Mouse (Mus musculus) kidney, embryonic 16.5 days (tissue): ENCODE data around the gene Gm20696. TPM values are rescaled to one million over a fixed set of nuclear protein-coding genes. Genes with fewer than 3 reads are reported as not detected.

Experiments used
- ATAC-seq: fragments of 200-750 bp; cut with Nextera tagmentation; 2 replicates; pipeline ENCODE4 v1.8.0; 2017; ENCODE audit warnings: moderate TSS enrichment; ENCODE audit not compliant: low FRiP score, low TSS enrichment
- H3K27ac ChIP-seq: fragments of 300-500 bp; sonication (generic); 2 replicates; pipeline ENCODE4 v1.5.1; 2014; ENCODE audit warnings: low read length
- H3K27me3 ChIP-seq: fragments of 300-500 bp; sonication (generic); 2 replicates; pipeline ENCODE4 v1.6.1; 2014; ENCODE audit warnings: low read length, control low read depth, mixed read lengths; ENCODE audit not compliant: insufficient read depth
- H3K36me3 ChIP-seq: fragments of 300-500 bp; sonication (generic); 2 replicates; pipeline ENCODE4 v1.6.1; 2014; ENCODE audit warnings: low read length, control low read depth, mixed read lengths; ENCODE audit not compliant: insufficient read depth
- H3K4me1 ChIP-seq: fragments of 300-500 bp; sonication (generic); 2 replicates; pipeline ENCODE4 v1.6.1; 2014; ENCODE audit warnings: low read length, control low read depth, mixed read lengths; ENCODE audit not compliant: insufficient read depth
- H3K4me2 ChIP-seq: fragments of 300-500 bp; sonication (generic); replicated peaks from 2 replicates; pipeline ENCODE4 v1.6.1; 2014; ENCODE audit warnings: low read depth, low read length
- H3K4me3 ChIP-seq: fragments of 300-500 bp; sonication (generic); 2 replicates; pipeline ENCODE4 v1.5.1; 2014; ENCODE audit warnings: mild to moderate bottlenecking, low read length
- H3K9ac ChIP-seq: fragments of 300-500 bp; sonication (generic); replicated peaks from 2 replicates; pipeline ENCODE4 v1.6.1; 2014; ENCODE audit warnings: low read length
- H3K9me3 ChIP-seq: fragments of 300-500 bp; sonication (generic); 2 replicates; pipeline ENCODE4 v1.6.1; 2016; ENCODE audit warnings: low read length, control low read depth
- WGBS: fragments of 180-500 bp; shearing (Covaris S2); extraction: QIAGEN DNeasy Blood & Tissue Kit; methylation state at CpG from one replicate; pipeline ENCODE4 v1.1.7; 2014; 5-methylcytosine and 5-hydroxymethylcytosine counted together
- polyA plus RNA-seq: library from polyadenylated mRNA; unstranded; fragments of >200 nt; fragmentation: Nextera tagmentation; extraction: Ambion mirVana; gene quantifications from 2 replicates; pipeline ENCODE4 v1.2.1, GENCODE M21; 2015

Gene Gm20696
- polyA plus RNA-seq, 1 experiment from 2014 or later = 1.7 TPM

DNA sequence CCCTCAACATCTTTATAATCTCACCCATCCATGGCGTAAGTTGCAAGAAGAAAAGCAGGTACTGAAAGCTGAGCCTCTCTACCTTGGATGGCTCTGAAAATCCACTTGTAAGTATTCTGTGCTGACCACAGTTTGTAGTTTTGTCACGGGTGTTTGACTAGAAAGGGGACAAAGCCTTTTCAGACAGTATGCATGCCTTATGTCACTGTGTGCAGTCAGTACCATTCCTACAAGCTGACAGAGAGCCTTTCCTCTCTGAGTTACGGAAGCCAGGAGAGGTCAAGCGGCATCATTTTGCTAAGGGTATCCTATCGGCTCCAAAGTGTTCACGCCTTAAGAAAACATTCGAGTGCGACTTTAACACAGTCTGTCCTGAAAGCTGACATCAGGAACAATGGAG lies 346.2 kb downstream of the Gm20696 start:
- H3K4me3 ChIP-seq = no peak overlapping the region
- no peaks in the 10 kb centered on the region for H3K27me3 ChIP-seq
- H3K36me3 ChIP-seq = no peaks in the 10 kb centered on the region
- H3K9me3 ChIP-seq = no peaks in the 10 kb centered on the region
- ATAC-seq = no peak
- 37% methylated on average over 8 of the region's 8 CpGs for WGBS
- H3K4me1 ChIP-seq = 0 out of 2 replicates have a peak, but pooled peaks cover 6% of the 10 kb centered on the region
- no peak overlapping the region for H3K27ac ChIP-seq
- H3K4me2 ChIP-seq = no peak overlapping the region
- H3K9ac ChIP-seq = no peak overlapping the region

DNA sequence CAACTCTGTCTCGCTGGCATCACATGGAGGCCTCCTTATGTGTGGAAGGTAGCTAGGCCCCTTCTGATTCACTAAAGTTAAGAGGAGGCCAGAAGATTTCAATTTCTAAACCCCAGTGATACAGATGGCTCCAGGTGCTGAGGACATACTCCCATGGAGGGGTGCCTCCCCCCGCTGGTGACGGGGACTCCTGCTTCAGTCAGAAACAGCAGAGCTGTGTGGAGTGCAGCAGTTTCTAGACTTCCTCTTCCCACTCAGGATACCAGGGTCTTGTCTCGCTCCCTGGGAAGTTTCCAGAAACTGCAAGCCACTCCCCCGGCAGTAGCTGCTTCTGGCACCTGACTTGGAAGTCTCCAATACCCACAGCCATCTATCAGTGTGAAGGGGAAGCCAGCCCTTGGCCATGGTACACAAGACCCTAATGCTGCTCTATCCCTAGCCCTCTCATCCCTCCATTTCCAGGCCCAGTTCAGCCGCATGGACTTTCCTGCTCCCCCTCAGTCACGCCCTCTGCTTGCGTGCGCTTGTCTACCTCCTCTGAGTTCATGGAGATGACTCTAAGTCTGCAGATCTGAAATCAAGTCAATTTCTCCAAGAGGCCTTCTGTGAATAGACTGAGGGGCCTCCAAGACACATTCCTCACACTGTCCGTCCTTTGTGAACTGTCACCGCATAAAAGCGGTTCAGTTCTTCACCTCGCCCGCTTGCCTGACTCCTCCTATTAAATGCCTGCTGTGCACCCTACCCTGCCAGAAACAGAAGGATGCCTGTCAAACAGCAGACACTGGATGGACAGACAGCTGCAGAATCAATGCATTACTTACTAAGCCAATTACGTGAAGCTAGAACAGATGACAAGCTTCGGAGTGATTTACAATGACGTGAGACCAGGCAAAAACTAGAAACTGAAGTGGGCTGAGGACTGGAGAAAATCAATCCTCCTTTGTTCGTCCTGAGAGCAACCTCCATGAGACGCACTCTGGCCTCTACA lies 346.9 kb downstream of the Gm20696 start:
- Histone ChIP-seq H3K27ac (no peak overlapping the region), H3K4me1 (0 out of 2 replicates have a peak, but pooled peaks cover 6% of the 10 kb centered on the region), H3K27me3 (no peaks in the 10 kb centered on the region), H3K9me3 (no peaks in the 10 kb centered on the region), H3K36me3 (no peaks in the 10 kb centered on the region), H3K9ac (no peak overlapping the region), H3K4me3 (no peak overlapping the region), H3K4me2 (no peak overlapping the region)
- 72% methylated on average over 19 of the region's 19 CpGs for WGBS
- ATAC-seq = peak; percentile 57

DNA sequence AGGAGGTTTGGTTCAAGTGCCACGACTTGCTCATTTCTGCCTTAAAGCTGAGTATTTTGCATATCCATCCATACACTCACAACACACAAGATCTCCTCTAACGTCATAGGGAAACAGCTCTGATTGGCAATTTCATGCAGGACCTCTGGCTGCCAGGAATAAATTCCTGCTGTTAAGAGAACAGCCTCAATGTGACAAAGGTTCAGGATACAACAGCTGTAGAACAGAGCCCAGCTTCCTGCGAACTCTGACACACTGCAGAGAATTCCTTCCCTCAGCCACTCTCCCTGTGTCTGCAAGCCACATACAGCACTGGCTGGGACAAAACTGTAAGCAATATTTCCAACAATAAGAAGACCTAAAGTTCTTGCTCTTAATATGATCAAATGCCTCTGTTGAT lies 351.9 kb downstream of the Gm20696 start:
- ATAC-seq = no peak
- no peak overlapping the region for H3K27ac ChIP-seq
- no peaks in the 10 kb centered on the region for H3K36me3 ChIP-seq
- H3K9ac ChIP-seq = no peak overlapping the region
- WGBS = 57% methylated on average over 3 of the region's 3 CpGs
- H3K9me3 ChIP-seq = no peaks in the 10 kb centered on the region
- no peaks in the 10 kb centered on the region for H3K27me3 ChIP-seq
- peaks cover 9% of the 10 kb centered on the region; the same call in 1 of the 2 replicates for H3K4me1 ChIP-seq
- H3K4me2 ChIP-seq = no peak overlapping the region
- H3K4me3 ChIP-seq = no peak overlapping the region

DNA sequence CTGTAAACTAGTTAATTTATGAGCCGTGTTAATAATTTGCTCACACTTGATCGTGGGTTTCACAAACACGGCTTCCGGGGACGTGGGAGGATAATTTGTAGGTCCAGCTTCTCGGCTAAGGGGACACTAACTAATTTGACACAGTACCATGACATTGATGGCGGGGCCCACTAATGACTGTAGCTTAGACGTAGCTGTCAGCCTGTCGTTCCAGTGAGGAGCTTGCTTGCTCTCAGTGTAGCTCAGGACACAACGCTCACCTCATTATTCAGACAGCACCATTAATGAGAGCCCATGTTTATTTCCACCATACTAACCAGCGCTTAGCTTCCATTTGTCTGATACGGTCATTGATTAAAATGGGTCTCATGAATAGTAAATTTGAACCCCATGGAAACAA lies 356.1 kb downstream of the Gm20696 start:
- ATAC-seq = no peak
- Histone ChIP-seq H3K36me3 (no peaks in the 10 kb centered on the region), H3K4me2 (no peak overlapping the region), H3K9ac (no peak overlapping the region), H3K4me1 (peaks cover 9% of the 10 kb centered on the region; the same call in 1 of the 2 replicates), H3K9me3 (no peaks in the 10 kb centered on the region), H3K27ac (no peak overlapping the region), H3K27me3 (no peaks in the 10 kb centered on the region), H3K4me3 (no peak overlapping the region)
- 49% methylated on average over 12 of the region's 12 CpGs for WGBS

DNA sequence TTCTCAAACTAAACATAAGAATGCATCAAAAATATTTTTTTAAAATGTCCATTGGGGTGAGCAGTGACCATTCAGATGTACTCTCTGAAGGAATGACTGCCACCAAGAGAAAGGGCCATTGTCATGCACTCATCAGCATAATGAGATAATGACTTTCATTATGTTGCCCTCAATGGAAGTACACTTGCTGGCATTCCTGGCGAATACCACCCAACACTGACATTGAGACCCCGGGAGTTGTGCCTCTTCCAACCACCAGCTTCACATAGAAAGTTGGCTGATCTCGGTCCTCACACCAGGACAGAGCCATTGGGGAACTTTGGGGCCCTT lies 356.5 kb downstream of the Gm20696 start:
- ATAC-seq = no peak
- H3K4me2 ChIP-seq = no peak overlapping the region
- H3K9ac ChIP-seq = no peak overlapping the region
- no peaks in the 10 kb centered on the region for H3K27me3 ChIP-seq
- H3K9me3 ChIP-seq = no peaks in the 10 kb centered on the region
- WGBS = 59% methylated on average over 3 of the region's 3 CpGs
- no peaks in the 10 kb centered on the region for H3K36me3 ChIP-seq
- no peak overlapping the region for H3K4me3 ChIP-seq
- H3K27ac ChIP-seq = no peak overlapping the region
- peaks cover 9% of the 10 kb centered on the region; the same call in 1 of the 2 replicates for H3K4me1 ChIP-seq

DNA sequence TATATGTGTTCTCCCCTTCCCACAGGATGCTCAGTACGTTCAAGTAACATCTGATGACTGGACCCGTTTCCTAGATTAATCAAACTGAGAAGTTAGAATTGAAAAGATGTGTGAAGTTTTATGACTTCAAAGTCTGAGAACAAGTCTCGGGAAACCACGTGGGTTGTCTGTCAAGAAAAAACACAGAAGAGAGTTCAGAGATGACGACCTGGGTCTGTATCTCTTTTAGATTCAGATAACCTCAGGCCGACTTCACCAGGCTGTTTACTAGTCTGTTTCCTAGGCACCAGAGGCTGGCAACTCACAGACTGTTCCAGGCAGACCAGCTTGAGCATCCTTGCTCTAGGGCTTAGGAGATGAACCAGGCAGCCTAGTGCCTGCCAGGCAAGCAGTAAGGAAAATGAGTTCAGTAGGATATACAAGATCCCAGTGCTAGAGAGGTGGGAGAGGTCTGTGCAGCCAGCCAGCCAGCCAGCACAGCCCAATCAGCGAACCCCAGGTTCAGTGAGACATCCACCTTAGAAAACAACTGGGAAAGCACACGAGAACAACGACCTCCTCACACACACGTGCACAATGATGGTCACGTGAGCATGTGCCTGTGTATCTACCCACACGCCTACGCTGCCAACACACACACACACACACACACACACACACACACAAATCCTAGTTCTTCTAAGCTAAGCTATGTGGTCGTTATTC lies 357.0 kb downstream of the Gm20696 start:
- Histone ChIP-seq H3K9me3 (no peaks in the 10 kb centered on the region), H3K9ac (no peak overlapping the region), H3K4me2 (no peak overlapping the region), H3K4me1 (peaks cover 9% of the 10 kb centered on the region; the same call in 1 of the 2 replicates), H3K36me3 (no peaks in the 10 kb centered on the region), H3K27ac (no peak overlapping the region), H3K27me3 (no peaks in the 10 kb centered on the region), H3K4me3 (no peak overlapping the region)
- ATAC-seq = no peak
- 73% methylated on average over 14 of the region's 14 CpGs for WGBS

DNA sequence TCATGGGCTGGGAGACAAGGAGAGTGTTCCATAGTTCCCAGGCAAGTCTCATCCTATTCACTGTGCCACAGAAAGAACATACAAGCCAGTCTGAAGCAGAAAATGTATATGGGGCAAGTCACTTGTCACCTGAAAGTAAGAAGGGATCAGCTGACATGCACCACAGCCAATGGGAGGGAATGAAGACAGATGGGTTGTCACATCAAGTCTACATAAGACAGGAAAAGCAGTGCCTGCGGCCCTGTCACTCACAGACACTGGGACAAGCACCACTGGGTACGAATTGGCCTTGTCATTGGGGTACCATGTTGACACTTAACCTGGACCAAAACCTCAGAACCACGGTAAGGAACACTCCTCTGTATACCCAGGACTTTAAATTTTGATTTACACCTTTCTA lies 360.8 kb downstream of the Gm20696 start:
- no peaks in the 10 kb centered on the region for H3K9me3 ChIP-seq
- H3K4me1 ChIP-seq = peaks cover 23% of the 10 kb centered on the region
- no peak overlapping the region for H3K9ac ChIP-seq
- H3K27ac ChIP-seq = no peak overlapping the region
- ATAC-seq = no peak
- H3K4me2 ChIP-seq = no peak overlapping the region
- no peaks in the 10 kb centered on the region for H3K36me3 ChIP-seq
- WGBS = 76% methylated on average over 3 of the region's 3 CpGs
- no peak overlapping the region for H3K4me3 ChIP-seq
- H3K27me3 ChIP-seq = no peaks in the 10 kb centered on the region

DNA sequence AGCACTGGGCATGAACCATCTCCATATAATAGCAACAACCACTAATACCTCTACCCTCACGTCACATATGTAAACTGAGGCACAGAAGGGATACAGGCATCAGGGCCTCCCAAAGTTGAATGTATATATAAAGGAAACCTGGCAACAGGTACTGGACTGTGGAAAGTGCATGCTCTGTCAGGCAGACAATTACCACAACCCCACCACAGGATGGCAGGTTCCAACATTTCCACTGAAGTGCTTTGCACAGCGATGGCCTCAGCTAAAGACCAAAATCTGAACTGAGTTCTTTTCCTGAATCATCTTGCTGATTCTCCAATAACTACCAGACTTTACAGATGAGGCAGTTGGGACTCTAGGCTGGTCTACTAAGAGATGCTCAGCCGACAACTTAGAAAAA lies 361.4 kb downstream of the Gm20696 start:
- no peak overlapping the region for H3K4me3 ChIP-seq
- H3K36me3 ChIP-seq = no peaks in the 10 kb centered on the region
- no peaks in the 10 kb centered on the region for H3K27me3 ChIP-seq
- ATAC-seq = no peak
- no peak overlapping the region for H3K4me2 ChIP-seq
- H3K27ac ChIP-seq = no peak overlapping the region
- 89% methylated on average over 3 of the region's 3 CpGs for WGBS
- H3K9me3 ChIP-seq = no peaks in the 10 kb centered on the region
- no peak overlapping the region for H3K9ac ChIP-seq
- peaks cover 18% of the 10 kb centered on the region for H3K4me1 ChIP-seq

DNA sequence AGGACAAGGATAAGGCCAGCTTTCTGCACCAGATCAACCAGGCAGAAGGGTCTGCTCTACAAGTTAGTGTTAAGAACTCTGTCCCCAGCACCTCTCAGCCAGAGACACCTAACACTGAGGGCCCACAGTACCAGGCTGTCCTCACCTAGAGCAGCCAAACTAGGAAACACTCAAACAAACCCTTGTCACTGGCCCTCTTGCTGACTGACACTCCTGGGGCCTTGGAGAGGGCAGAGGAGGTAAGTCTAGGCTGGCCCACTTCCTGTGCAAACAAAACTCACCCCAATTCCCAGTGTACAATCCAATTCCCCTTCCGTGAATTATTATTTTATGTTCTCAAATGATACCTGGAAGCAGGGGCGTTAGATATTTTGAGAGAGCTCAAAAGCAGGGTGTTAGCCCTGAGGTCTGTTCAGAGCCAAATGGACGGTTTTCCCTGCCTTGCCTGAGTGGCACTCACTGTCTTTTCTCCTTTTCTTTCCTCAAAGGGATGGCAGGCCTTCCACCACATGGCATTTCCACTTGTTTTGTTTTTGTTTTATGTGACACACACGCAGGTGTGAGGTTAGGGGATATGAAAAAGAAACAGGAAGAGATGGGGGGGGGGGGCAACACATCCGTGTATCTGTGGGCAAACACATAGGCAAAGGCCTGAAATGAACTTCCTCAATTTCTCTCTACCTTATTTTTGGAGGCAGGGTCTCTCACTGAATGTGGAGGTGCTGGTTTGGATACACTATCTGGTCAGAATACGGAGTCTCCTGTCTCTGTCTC lies 363.7 kb downstream of the Gm20696 start:
- no peaks in the 10 kb centered on the region for H3K27me3 ChIP-seq
- H3K36me3 ChIP-seq = no peaks in the 10 kb centered on the region
- H3K4me3 ChIP-seq = no peak overlapping the region
- no peak overlapping the region for H3K9ac ChIP-seq
- H3K9me3 ChIP-seq = no peaks in the 10 kb centered on the region
- no peak overlapping the region for H3K4me2 ChIP-seq
- no peak for ATAC-seq
- H3K4me1 ChIP-seq = peaks cover 17% of the 10 kb centered on the region
- no peak overlapping the region for H3K27ac ChIP-seq
- WGBS = 79% methylated on average over 6 of the region's 6 CpGs
